Mouse (Mus musculus) liver, adult (tissue): Measurements from ENCODE around the gene Tmem213.

Source experiments
- GATA4 ChIP-seq: IDR thresholded peaks from 2 replicates; pipeline ENCODE4 v1.6.1; 2014; ENCODE audit warnings: mild to moderate bottlenecking, low read length; ENCODE audit not compliant: insufficient replicate concordance

Gene Tmem213

GRCm38 (mm10) chr6:38160556-38160955 lies 51.5 kb downstream of the Tmem213 start:
- no peak for TF ChIP-seq GATA4

GRCm38 (mm10) chr6:38162825-38163504 lies 53.9 kb downstream of the Tmem213 start:
- no peak for TF ChIP-seq GATA4

GRCm38 (mm10) chr6:38164705-38165104 lies 55.6 kb downstream of the Tmem213 start:
- TF ChIP-seq GATA4 = no peak

DNA sequence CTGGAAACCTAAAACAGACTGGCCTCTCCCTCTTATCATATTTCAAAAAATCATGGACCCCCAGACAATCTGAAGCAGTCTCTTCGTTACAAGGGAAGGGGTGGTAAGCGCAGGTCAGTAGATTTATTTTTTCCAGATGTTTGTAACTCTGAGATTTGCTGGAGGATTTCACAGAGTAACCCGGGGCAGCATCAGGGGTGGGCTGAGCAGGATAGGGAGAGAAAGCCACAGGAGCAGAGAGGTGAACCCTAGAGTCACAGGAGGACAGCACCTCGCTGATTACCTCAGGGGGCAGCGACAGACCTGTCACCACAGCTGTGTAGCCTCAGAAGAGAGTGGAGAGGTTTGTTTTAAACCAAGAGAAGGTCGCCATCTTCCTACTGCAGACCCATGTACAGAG lies 56.3 kb downstream of the Tmem213 start:
- no peak for TF ChIP-seq GATA4
